Mouse (Mus musculus) forebrain, embryonic 16.5 days (tissue): ENCODE measurements at regions not wholly inside any gene's neighbourhood (a gene's known extent, or its start where the extent isn't known, plus 50 kb on each side); places are given as distances from the start of the nearest gene placed in this dataset.

Source experiments
- ATAC-seq: fragments of 200-750 bp; cut with Nextera tagmentation; 2 replicates; pipeline ENCODE4 v1.8.0; 2017; ENCODE audit warnings: mild to moderate bottlenecking, moderate library complexity
- H3K27ac ChIP-seq: fragments of 300-500 bp; sonication (generic); 2 replicates; pipeline ENCODE4 v1.5.1; 2014; ENCODE audit warnings: low read length, control low read depth
- H3K27me3 ChIP-seq: fragments of 300-500 bp; sonication (generic); replicated peaks from 2 replicates; pipeline ENCODE4 v1.6.1; 2014; ENCODE audit warnings: low read length; ENCODE audit not compliant: control insufficient read depth, insufficient read depth
- H3K36me3 ChIP-seq: fragments of 300-500 bp; sonication (generic); 2 replicates; pipeline ENCODE4 v1.6.1; 2014; ENCODE audit not compliant: control insufficient read depth, insufficient read depth
- H3K4me1 ChIP-seq: fragments of 300-500 bp; sonication (generic); replicated peaks from 2 replicates; pipeline ENCODE4 v1.6.1; 2014; ENCODE audit warnings: low read length; ENCODE audit not compliant: control insufficient read depth, insufficient read depth
- H3K4me2 ChIP-seq: fragments of 300-500 bp; sonication (generic); 2 replicates; pipeline ENCODE4 v1.6.1; 2014; ENCODE audit warnings: mild to moderate bottlenecking, low read length, control low read depth
- H3K4me3 ChIP-seq: fragments of 300-500 bp; sonication (generic); replicated peaks from 2 replicates; pipeline ENCODE4 v1.5.1; 2014; ENCODE audit warnings: mild to moderate bottlenecking, low read length, control low read depth
- H3K9ac ChIP-seq: fragments of 300-500 bp; sonication (generic); replicated peaks from 2 replicates; pipeline ENCODE4 v1.6.1; 2014; ENCODE audit warnings: low read depth, low read length, control low read depth
- H3K9me3 ChIP-seq: fragments of 300-500 bp; sonication (generic); 2 replicates; pipeline ENCODE4 v1.6.1; 2016; ENCODE audit warnings: low read length; ENCODE audit not compliant: control insufficient read depth
- WGBS: fragments of 180-500 bp; shearing (Covaris S2); extraction: QIAGEN DNeasy Blood & Tissue Kit; methylation state at CpG from one replicate; pipeline ENCODE4 v1.1.7; 2014; 5-methylcytosine and 5-hydroxymethylcytosine counted together

- H3K9me3 ChIP-seq, result no peaks in the 10 kb centered on the region
- no peak overlapping the region for H3K9ac ChIP-seq
- no peak overlapping the region for H3K4me2 ChIP-seq
- H3K27me3 ChIP-seq, result no peaks in the 10 kb centered on the region
- no peaks in the 10 kb centered on the region for H3K36me3 ChIP-seq
- 46% methylated on average over 5 of the region's 5 CpGs for WGBS
- H3K4me3 ChIP-seq, result no peak overlapping the region
- 0 out of 2 replicates have a peak, but pooled peaks cover 2% of the 10 kb centered on the region for H3K4me1 ChIP-seq
- H3K27ac ChIP-seq, result no peak overlapping the region
- ATAC-seq, result no peak
Measured at GRCm38 (mm10) chr3:120810527-120810926, 361.0 kb downstream of the Rwdd3 start.

GRCm38 (mm10) chr3:120810048-120810447 is 361.4 kb downstream of the Rwdd3 start:
- Histone ChIP-seq H3K27ac (no peak overlapping the region), H3K4me2 (no peak overlapping the region), H3K27me3 (no peaks in the 10 kb centered on the region), H3K9ac (no peak overlapping the region), H3K9me3 (no peaks in the 10 kb centered on the region), H3K36me3 (no peaks in the 10 kb centered on the region), H3K4me3 (no peak overlapping the region), H3K4me1 (0 out of 2 replicates have a peak, but pooled peaks cover 2% of the 10 kb centered on the region)
- no peak for ATAC-seq
- 62% methylated on average over 6 of the region's 6 CpGs for WGBS

- no peaks in the 10 kb centered on the region for H3K36me3 ChIP-seq
- H3K4me3 ChIP-seq, result no peak overlapping the region
- no peak overlapping the region for H3K9ac ChIP-seq
- H3K4me1 ChIP-seq, result no peaks in the 10 kb centered on the region
- H3K27ac ChIP-seq, result no peak overlapping the region
- no peaks in the 10 kb centered on the region for H3K9me3 ChIP-seq
- no peaks in the 10 kb centered on the region for H3K27me3 ChIP-seq
- no peak overlapping the region for H3K4me2 ChIP-seq
- 72% methylated on average over 9 of the region's 9 CpGs for WGBS
- no peak for ATAC-seq
Measured at GRCm38 (mm10) chr3:120786659-120787058, 384.8 kb downstream of the Rwdd3 start.

GRCm38 (mm10) chr3:120781486-120781885 is 390.0 kb downstream of the Rwdd3 start:
- no peak overlapping the region for H3K4me3 ChIP-seq
- no peak overlapping the region for H3K9ac ChIP-seq
- H3K9me3 ChIP-seq, result no peaks in the 10 kb centered on the region
- H3K27me3 ChIP-seq, result no peaks in the 10 kb centered on the region
- no peak overlapping the region for H3K4me2 ChIP-seq
- ATAC-seq, result no peak
- no peaks in the 10 kb centered on the region for H3K4me1 ChIP-seq
- WGBS, result 75% methylated on average over 6 of the region's 6 CpGs
- no peak overlapping the region for H3K27ac ChIP-seq
- H3K36me3 ChIP-seq, result no peaks in the 10 kb centered on the region

DNA sequence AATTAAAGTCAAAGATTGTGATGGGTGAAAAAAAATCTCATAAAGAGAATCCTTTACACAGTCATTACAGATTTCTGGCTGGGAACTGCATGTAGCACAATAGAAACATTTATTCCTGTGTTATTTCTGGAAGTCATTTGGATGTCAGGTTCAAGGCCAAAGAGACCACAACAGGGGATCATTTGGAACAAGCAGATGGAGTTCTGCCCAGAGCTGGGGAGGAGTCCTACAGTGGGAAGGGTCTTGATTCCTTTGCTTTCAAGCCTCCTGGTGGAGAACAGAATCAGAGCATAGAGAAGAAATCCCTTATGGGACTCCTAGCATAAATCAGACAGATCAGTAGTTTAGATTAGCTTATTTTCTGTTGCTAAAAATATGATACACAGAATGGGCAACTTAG is 392.4 kb downstream of the Rwdd3 start:
- ATAC-seq, result no peak
- H3K4me2 ChIP-seq, result no peak overlapping the region
- H3K4me1 ChIP-seq, result no peaks in the 10 kb centered on the region
- no peak overlapping the region for H3K4me3 ChIP-seq
- no peaks in the 10 kb centered on the region for H3K36me3 ChIP-seq
- H3K9ac ChIP-seq, result no peak overlapping the region
- no peaks in the 10 kb centered on the region for H3K27me3 ChIP-seq
- H3K9me3 ChIP-seq, result no peaks in the 10 kb centered on the region
- H3K27ac ChIP-seq, result no peak overlapping the region

DNA sequence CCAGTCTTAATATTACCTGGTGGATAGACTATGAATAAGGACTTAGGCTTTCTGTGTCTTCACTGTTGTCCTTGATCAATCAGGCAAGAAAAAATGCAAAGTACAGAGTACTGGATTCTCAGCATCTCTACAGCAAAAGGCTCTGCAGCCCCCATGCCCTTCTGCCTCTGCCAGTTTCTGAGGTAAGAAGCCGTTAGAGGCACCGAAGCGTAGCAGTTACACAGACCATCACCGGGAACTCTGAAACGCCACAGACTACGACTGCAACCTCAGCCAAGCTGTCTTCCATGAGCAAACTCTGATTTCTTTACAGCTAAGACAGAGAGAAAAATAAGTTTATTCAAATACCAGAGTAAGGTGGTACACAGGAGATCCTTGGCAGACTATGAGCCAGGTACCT is 396.5 kb downstream of the Rwdd3 start:
- Histone ChIP-seq H3K4me1 (no peaks in the 10 kb centered on the region), H3K4me3 (no peak overlapping the region), H3K9me3 (no peaks in the 10 kb centered on the region), H3K27ac (no peak overlapping the region), H3K4me2 (no peak overlapping the region), H3K9ac (no peak overlapping the region), H3K27me3 (no peaks in the 10 kb centered on the region), H3K36me3 (no peaks in the 10 kb centered on the region)
- WGBS, result 86% methylated on average over 6 of the region's 6 CpGs
- ATAC-seq, result no peak

DNA sequence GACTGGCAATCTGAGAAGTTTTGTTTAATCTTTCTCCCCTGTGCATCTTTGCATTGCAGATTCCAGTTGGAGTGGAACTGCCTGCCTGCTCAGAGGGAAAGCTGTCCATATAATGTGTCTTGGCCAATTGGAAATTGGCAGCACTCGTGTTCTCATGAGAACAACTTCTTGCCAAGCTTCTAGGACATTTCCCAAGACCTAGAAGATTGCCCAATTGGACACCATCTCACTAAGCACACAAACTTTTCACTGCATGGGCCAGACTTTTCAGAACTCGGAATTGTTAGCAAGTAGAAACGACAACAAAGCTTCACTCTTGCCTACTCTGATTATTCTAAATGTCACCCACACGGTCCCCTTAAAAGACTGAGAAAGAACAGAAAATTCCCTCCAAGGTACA is 409.8 kb downstream of the Rwdd3 start:
- H3K27ac ChIP-seq, result no peak overlapping the region
- H3K4me3 ChIP-seq, result no peak overlapping the region
- no peaks in the 10 kb centered on the region for H3K36me3 ChIP-seq
- no peak for ATAC-seq
- 36% methylated on average over 4 of the region's 4 CpGs for WGBS
- H3K9ac ChIP-seq, result no peak overlapping the region
- H3K4me1 ChIP-seq, result no peaks in the 10 kb centered on the region
- no peaks in the 10 kb centered on the region for H3K9me3 ChIP-seq
- no peaks in the 10 kb centered on the region for H3K27me3 ChIP-seq
- no peak overlapping the region for H3K4me2 ChIP-seq

DNA sequence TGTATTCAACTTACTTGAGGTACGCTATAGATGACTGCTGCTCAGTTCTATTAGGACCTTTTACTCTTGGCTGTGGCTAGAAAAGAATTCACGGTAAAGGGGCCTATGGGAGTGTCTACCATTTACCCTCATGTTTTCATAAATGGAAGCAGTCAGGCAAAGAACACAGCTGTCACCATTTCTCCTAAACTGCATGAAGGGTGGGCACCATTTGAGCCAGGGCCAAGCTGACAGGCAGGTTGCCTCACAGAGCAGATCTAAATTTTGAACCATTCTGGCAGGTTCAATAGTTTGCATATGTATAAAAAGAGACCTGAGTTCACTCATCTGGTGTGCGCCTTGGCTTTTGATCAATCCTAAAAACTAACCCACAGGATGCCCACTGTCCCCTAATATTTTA is 410.3 kb downstream of the Rwdd3 start:
- 77% methylated on average over 3 of the region's 3 CpGs for WGBS
- no peak overlapping the region for H3K4me2 ChIP-seq
- H3K4me1 ChIP-seq, result no peaks in the 10 kb centered on the region
- peak; percentile 50; the same call in 1 of the 2 replicates for ATAC-seq
- H3K4me3 ChIP-seq, result no peak overlapping the region
- H3K27me3 ChIP-seq, result no peaks in the 10 kb centered on the region
- no peaks in the 10 kb centered on the region for H3K9me3 ChIP-seq
- H3K36me3 ChIP-seq, result no peaks in the 10 kb centered on the region
- no peak overlapping the region for H3K9ac ChIP-seq
- H3K27ac ChIP-seq, result no peak overlapping the region

DNA sequence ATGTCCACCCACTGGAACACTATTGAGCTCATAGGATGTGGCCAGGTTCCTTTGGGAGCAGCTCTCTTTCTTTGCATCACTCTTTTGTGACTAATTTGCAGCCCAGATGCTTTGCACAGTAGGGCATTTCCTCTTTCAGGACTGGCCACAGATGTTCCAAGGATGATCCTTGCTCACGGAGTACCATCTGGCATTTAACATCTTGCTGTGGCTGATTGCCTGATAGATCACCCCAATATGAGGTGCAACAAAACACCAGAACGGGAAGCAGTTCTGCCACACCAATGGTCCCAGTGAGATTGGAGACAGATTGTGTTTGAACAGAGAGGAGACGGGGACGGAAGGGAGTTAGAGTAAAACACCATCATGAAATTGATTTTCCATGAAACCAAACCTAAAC is 423.0 kb downstream of the Rwdd3 start:
- Histone ChIP-seq H3K4me3 (no peak overlapping the region), H3K4me1 (no peaks in the 10 kb centered on the region), H3K9me3 (no peaks in the 10 kb centered on the region), H3K27me3 (no peaks in the 10 kb centered on the region), H3K36me3 (no peaks in the 10 kb centered on the region), H3K4me2 (no peak overlapping the region), H3K27ac (no peak overlapping the region), H3K9ac (no peak overlapping the region)
- ATAC-seq, result no peak
- WGBS, result 69% methylated on average over 4 of the region's 4 CpGs

DNA sequence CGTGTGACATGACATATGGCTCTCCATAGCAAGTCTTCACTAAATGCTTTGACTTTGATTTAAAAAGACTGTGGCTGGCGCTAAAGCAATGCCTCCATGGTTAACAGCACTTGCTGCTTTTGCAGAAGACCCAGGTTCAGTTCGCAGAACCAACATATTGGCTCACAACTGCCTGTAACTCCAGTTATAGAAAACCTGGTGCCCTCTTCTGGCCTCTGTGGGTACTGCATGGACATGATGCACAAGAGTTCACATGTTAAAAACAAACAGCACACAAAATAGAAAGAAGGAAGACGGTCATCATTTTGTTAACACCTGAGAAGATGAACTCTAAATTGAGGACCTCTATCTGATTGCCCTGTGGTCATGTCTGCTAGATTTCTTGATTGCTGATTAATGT is 423.8 kb downstream of the Rwdd3 start:
- Histone ChIP-seq H3K4me3 (no peak overlapping the region), H3K27ac (no peak overlapping the region), H3K9me3 (no peaks in the 10 kb centered on the region), H3K27me3 (no peaks in the 10 kb centered on the region), H3K4me2 (no peak overlapping the region), H3K4me1 (no peaks in the 10 kb centered on the region), H3K36me3 (no peaks in the 10 kb centered on the region), H3K9ac (no peak overlapping the region)
- no peak for ATAC-seq
- WGBS, result 91% methylated on average over 4 of the region's 4 CpGs
